Mouse (Mus musculus): ENCODE data around the gene Gm30083.

Gm30083 gene

DNA sequence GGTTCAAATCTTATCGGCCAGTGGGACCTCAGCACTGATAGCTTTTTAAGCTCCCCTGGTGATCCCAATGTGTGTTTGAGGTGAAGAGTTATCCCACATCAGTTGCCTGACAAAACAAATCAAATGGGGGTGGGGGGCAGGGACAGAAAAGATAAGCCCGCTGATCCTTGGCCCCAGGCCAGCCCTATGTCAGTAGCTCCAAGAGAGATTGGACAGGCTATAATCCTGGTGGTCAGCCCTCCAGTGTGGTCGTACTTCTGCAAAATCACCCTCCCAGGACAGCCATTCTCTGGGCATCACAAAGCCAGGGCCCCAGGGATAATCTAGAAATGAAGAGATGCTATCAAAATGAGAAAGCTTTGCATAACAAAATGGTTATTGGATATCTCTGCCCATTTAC lies 56.1 kb downstream of the Gm30083 start:
- no peak for DNase-seq (ENCODE audit: low spot score)

GRCm38 (mm10) chr14:33958186-33958585 lies 56.8 kb downstream of the Gm30083 start:
- DNase-seq (ENCODE audit: low spot score), result no peak

DNA sequence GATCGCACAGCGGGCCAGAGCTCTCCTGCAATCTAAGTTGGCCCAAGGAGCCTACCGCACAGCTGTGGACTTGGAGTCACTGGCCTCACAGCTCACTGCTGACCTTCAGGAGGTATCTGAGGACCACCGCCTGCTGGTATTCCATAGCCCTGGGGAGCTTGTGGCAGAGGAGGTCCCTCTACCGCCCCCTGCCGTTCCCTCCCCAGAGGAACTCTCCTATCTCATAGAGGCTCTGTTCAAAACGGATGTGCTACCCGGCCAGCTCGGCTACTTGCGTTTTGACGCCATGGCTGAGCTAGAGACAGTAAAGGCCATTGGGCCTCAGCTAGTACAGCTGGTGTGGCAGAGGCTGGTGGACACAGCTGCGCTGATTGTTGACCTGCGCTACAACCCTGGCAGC lies 58.9 kb downstream of the Gm30083 start:
- peak; percentile 49 for DNase-seq (ENCODE audit: low spot score)

GRCm38 (mm10) chr14:33953761-33954160 lies 61.2 kb downstream of the Gm30083 start, which contains the start of gene Rbp3:
Gene Rbp3, plus strand, starts transcription at chr14:33954003.
- no peak for DNase-seq (ENCODE audit: low spot score)

GRCm38 (mm10) chr14:33952233-33952981 lies 62.6 kb downstream of the Gm30083 start:
- DNase-seq (ENCODE audit: low spot score), result no peak

DNA sequence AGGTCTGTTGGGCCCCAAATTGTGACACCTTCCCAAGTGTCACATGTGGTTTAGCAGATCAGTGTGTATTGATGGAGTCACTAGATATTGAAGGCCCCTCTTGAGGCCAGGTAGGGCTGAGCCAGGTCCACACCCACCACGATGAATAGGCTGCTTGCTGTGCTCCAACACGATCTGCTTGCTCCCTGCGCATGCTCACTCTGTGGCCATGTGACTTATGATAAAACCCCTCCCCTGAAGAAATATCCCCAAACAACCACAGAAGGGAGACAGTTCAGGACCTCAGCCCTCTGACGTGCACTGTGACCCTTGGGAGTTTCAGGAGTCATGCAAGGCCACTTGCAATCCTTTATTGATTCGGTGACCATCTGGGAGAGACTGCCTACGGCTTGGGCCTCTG lies 68.9 kb downstream of the Gm30083 start:
- DNase-seq (ENCODE audit: low spot score), result no peak

DNA sequence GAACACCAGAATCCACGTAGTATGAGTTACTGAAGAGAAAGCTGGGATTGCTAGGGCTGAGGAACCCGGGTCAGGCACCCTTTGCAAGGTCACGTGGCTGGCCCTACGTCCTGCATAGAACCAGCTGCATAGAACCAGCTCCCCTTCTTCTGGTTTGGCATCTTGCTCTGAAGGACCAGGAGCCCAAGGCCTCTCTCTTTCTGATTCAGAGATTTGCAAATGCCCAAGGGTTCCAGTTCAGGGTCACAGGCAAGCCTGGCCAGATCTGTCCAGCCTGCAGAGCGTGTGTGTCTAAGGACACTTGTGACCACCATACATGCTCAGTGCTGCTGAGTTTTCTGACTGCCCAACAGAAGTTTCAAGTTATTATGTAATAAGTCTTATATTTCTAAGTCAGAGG lies 72.8 kb downstream of the Gm30083 start:
- no peak for DNase-seq (ENCODE audit: low spot score)

DNA sequence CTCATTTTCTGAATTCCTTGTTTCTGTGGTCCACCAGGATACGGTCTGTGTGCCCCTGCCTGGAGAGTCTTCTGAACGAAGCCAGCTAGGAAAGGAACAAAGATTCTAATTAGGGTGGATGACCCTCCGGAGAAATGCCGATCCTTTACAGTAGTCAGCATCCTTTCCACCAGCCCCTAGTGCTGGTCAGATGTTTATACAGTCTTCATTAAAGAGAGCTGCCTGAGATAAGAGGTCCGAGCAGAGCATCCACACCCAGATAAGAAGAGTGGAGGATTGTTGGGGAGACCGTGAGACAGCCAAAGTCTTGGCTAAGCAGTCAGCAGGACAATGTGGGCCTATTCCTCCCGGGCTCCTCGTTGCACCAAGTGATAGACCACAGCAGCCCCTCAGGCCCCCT lies 74.2 kb downstream of the Gm30083 start, which contains the start of gene Gdf2:
Gdf2 (plus strand) TSS at position 301 of the 400 bp plus-strand sequence.
- no peak for DNase-seq (ENCODE audit: low spot score)

GRCm38 (mm10) chr14:33939117-33939516 lies 75.9 kb downstream of the Gm30083 start:
- no peak for DNase-seq (ENCODE audit: low spot score)
